Mouse (Mus musculus) kidney, adult 9 months (tissue): ENCODE data around the gene Plekhg5.

Experiments
- DNase-seq: peaks from one replicate; pipeline ENCODE4 v3.0.0; 2022

The Plekhg5 gene

DNA sequence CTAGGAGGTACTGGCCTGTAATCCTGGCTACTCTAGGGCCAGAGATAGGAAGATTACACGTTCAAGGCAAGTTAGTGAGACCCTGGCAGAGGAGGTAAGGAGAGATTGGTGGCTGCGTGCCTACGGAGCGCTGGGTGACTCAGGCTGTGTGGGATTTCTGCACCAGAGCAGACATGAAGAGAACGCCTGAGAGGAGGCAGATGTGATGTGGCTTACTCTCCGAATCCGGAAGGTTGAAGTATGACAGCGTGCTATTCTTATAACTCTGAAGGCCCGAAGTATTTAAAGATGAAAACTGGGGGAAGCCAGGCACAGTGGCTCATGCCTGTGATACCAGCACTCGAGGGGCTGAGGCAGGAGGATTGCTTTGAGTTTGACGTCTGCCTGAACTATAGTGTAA is 28.2 kb downstream of the Plekhg5 start:
- DNase-seq = no peak

DNA sequence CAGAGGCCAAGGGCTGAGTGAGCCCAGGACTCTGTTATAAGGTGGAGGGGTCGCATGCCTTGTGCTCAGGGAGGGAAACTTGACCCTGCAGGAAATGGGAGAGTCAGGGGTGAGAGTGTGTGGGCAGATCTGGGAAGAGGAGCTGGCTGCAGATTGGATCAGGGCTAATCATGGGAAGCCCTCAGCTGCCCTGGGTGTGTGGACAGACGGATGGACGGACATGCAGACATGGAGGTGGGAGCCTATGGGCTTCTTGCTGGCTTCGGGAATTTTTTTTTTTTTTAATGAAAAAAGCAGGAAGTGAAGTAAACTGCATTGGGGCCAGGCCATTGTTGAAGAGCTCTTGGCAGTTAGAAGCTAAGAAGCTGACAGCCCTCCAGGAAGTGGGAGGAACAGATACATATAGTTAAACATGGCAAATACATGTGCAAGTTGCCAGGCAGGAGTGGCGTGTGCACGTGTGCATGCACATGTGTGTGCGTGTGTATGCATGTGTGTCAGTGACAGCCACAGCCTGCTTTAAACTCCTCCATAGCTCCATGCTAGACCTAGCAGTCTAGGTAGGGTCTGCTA is 28.9 kb downstream of the Plekhg5 start:
- DNase-seq = no peak

DNA sequence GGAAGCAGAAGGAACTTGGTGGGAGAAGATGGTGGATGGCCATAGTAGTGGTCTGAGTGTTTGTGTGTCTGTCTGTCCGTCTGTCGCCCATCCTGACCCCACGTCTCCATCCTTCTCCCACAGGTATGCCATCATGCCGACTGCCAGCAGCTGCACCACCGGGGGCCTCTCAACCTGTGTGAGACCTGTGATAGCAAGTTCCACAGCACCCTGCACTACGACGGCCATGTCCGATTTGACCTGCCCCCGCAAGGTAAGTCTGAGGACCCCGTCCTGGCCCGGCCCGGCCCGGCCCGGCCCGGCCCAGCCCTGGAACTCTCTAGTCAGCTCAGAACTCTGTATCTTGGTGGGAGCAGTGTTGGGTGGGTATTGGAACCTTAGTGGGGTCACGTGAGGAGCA is 29.6 kb downstream of the Plekhg5 start:
- no peak for DNase-seq

DNA sequence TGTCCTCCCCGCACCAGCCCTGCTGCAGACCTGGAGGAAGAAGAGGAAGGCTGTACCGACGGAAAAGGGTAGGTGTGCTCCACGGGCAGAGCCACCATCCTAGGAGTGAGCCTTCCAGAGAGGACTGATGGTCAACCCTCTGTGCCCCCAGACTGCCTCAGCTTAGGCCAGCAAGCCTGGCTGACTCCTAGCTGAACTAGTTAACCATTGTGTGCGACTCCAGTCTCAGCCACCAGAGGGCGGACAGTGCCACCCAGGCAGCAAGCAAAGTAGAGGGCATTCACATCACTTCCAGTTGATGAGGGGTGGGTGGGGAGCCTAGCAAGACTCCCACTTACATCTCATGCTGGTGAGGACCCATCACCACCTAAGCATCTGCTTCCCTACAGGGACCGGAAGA is 30.7 kb downstream of the Plekhg5 start:
- peak; percentile 87 for DNase-seq

DNA sequence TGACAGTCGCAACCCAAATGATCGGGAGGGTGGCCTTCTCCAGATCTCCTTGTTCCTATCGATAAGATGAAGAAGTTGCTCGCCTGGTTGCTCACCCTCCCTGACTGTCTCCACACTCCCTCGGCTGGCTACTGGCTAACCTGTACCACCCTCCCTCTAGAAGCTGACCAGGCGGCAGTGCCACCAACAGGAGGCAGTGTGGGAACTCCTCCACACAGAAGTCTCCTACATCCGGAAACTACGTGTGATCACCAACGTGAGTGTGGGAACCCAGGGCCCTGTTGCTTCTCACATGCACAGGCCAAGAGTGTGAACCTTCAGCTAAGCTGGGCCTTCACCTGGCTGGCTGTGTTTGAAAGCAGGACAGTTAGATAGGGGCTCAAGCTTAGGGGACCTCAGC is 34.4 kb downstream of the Plekhg5 start:
- DNase-seq = peak; percentile 50

DNA sequence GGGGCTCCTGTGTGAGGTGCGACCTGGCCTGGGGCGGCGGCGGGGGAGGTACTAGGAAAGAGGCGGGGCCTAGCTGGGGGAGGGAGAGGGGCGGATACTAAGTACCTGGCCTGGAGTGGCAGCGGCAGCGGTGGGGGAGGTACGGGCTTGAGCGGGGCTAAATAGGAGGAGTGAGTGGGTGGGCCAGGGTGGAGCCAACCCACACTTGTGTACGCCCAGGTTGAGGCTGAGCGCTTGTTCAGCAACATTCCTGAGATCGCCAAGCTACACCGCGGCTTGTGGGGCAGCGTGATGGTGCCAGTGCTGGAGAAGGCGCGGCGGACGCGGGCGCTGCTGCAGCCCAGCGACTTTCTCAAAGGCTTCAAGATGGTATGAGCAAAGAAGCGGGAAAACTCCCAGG is 35.2 kb downstream of the Plekhg5 start:
- DNase-seq = peak; percentile 95

DNA sequence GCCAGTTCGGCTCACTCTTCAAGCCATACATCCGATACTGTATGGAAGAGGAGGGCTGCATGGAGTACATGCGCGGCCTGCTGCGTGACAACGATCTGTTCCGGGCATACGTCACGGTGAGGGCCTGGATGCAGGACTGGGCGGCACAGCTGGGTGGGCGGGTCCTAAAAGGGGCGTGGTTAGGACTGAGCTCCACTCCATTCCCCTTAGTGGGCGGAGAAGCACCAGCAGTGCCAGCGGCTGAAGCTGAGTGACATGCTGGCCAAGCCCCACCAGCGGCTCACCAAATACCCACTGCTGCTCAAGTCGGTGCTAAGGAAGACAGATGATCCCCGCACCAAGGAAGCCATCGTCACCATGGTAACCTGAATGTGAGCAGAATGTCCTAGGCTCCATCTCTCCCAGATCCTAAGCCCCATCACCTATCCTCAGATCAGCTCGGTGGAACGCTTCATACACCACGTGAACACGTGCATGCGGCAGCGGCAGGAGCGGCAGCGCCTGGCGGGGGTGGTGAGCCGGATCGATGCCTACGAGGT is 35.7 kb downstream of the Plekhg5 start:
- peak; percentile 94 for DNase-seq

DNA sequence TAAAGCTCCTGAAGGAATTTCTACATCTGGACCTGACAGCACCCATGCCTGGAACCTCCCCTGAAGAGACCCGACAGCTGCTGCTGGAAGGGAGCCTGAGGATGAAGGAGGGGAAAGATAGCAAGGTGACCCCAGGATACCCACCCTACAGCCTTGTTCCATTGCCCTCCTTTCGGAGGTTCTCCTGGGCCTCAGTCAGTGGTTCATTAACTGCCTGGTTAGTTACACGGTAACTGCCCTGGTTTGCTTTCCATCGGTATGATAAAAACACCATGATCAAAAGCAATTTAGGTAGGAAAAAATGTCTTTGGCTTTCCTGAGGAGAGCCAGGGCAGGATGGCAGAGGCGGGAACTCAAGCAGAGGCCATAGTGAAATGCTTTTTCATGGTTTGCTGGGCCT is 36.4 kb downstream of the Plekhg5 start:
- DNase-seq = peak; percentile 61

DNA sequence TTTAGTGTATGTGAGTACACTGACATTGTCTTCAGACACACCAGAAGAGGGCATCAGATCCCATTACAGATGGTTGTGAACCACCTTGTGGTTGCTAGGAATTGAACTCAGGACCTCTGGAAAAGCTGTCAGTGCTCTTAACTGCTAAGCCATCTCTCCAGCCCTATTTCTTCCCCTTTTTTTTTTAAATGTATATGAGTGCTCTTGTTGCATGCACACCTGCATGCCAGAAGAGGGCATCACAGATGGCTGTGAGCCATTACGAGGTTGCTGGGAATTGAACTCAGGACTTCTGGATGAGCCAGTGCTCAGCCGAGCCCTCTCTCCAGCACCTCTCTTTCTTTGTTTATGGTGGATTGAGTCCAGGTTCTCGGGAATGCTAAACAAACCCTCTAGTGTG is 37.2 kb downstream of the Plekhg5 start:
- DNase-seq = no peak

DNA sequence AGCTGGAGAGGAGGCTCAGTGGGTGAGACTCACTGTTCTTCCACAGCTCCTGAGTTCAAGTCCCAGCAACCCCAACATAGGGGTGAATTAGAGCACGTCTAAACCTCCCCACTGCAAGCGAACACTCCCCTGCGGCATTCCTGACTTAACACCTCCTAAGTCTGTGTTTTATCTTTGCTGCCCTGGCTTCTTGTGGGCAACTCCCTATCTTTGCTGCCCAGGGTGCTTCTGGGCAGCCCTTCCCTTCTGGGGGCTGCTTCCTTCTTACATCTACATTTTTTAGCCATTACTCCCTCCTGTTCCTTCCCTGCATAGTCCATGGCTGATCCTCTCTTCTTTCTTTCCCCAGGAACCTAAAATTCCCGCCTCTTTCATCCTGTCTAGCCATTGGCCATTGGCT is 38.4 kb downstream of the Plekhg5 start:
- no peak for DNase-seq

DNA sequence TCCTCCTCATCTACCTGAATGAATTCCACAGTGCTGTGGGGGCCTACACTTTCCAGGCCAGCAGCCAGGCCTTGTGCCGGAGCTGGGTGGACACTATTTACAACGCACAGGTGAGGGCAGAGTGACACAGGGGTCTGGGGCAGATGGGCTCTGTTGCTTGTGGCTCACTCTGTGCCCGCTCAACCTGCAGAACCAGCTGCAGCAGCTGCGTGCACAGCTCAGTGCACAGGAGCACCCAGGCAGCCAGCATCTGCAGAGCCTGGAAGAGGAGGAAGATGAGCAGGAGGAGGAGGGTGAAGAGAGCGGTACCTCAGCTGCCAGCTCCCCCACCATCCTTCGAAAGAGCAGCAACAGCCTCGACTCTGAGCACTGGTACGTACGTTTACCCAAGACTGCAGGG is 40.0 kb downstream of the Plekhg5 start:
- DNase-seq = no peak

DNA sequence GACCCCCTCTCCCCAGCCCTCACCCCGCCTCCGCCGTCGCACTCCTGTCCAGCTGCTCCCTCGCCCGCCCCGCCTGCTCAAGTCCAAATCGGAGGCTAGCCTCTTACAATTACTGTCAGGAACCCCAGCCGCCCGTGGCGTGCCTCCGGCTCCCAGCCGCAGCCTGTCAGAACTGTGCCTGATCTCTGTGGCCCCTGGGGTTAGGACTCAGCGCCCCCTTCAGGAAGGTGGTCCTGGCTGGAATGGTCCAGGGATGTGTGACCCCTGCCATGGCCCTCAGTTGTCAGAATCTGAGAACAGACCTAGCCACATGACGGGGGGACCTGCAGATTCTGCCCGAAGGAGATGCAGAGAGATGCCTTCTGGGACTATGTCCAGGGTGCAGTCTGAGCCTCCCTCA is 41.8 kb downstream of the Plekhg5 start:
- DNase-seq = no peak

DNA sequence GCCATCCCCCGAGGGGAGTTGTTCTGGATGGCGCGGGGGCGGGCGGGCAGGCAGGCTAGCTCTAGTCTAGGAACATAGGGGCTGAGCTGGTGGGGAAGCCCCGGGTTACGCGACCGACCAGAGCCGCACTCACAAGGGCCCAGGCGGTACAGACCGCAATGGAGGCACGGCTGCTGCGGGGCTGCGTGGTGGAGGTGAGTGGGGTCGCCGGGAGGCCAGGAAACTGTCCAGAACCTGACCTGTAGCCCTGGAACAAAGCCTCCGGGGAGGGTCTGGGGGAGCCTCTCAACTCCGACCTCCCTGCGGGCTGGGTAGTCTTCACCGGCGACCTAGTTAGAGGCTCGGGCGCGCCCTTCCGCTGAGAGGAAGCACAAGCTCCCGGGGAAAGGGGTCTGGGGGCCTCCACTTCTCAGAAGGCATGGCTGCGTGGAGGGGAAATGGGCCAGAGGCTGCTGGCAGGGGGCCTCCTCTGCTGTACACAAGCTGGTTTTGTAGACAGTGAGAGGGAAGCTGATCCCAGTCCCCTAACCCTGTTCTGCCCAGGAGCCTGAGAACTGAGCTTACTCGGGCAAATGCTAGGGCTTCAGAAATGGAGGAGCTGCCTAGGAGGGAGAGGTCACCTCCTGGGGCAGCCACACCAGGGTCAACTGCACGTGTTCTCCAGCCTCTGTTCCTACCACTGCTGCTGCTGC is 43.8 kb downstream of the Plekhg5 start, which contains the start of gene Tnfrsf25:
Gene Tnfrsf25, plus strand, starts transcription at position 14 of the 692 bp plus-strand sequence.
- DNase-seq = no peak

DNA sequence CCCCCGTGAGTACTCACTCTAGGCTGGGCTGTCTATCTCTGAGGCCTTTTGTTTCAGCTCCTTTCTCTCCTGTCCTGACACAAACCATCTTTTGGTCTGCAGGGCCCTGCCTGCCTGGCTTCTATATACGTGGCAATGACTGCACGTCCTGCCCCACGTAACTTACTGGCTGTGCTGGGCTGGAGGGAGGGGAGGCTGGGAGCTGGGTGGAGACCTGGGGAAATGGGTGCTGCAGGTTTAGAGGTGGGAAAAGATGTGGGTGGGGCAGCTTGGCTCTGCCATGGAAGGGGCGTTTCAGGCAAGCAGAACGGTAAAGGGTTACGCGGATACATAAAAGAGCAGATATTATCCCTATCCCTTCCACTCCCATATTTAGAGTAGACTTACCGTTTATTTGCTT is 45.2 kb downstream of the Plekhg5 start:
- DNase-seq = no peak

DNA sequence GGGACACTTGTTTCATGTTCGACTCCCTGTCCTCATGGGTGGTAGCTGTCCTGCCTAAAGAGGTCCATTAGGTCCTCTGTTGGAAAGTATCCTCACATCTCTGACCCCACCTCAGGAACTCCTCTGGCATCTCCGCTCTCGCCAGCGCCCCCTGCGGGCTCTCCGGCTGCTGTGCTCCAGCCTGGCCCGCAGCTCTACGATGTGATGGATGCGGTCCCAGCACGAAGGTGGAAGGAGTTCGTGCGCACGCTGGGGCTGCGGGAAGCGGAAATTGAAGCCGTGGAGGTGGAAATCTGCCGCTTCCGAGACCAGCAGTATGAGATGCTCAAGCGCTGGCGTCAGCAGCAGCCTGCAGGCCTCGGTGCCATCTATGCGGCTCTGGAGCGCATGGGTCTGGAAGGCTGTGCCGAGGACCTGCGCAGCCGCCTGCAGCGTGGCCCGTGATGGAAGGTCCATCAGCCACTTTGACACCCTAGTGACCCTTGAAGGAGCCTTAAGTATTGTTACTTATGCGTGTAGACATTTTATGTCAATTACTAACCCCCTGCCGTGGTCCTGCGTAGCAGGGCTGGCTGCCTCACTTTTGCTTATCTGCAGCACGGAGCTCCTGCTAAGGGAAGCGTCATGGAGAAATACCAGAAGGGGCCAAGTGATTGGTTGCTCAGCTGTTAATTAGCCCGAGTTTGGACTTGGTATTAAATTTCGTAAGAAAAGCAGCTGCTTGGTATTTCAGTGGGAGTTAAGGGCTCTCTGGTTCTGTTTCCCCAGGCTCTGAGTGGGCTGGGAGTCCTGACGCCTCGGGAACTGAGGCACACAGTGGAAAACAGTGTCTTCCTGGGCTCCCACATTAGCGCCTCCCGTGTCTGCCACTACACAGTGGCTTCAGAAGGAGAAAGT is 47.3 kb downstream of the Plekhg5 start:
- peak; percentile 57 for DNase-seq

DNA sequence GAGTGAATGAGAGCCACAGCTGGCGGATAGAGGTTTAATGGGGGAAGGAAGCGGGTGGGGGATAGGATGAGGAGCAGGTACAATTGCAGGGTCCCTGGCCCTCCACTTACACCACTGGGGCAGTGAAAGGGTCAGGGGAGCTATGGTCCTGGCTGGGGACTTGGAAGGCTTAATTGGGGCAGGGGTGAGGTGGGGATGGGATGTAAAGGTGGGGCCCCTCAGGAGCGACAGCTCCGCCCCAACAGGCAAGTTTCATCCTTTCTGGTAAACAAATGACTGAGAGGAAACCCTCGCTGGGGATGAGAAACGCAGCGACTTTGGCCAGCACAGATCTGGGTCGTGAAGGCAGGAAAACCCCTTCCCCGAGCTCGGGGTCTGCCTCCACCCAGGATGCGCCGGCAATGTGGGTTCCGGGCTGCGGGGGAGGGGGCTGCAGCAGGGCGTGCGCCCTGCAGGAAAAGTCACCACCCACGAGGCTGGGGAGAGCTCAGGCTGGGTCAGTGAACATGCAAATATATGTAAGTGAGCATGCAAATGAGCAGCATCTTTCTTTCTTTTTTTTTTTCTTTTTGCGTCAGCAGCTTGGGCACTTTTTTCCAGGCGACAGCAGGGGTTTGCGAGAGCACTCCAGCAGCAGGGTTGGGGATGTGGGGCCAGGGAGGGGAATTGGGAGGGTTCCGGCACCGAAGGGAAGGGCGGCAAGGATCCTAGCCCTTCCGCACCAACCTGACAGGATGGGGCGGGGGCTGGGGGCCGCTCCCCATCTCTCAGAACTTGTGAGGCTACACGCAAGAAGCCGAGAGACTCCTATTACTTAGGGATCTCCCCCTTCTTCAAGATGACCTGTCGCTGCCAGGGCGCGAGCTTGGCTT is 48.2 kb downstream of the Plekhg5 start:
- no peak for DNase-seq

DNA sequence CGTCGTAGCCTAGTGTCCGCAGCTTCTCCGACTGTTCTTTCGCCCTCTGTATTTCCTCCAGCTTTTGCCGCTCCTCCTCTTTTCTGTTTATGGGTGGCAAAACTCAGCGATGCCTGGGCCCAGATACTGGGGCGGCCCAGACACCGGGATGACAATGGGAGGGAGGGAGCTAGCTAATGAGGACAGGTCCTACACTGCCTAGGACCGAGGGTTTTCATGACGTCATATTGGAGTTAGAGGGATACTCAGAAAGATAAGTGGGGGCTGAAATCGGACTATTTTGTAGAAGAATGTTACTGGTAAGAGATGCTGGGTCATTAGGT is 48.8 kb downstream of the Plekhg5 start:
- no peak for DNase-seq

DNA sequence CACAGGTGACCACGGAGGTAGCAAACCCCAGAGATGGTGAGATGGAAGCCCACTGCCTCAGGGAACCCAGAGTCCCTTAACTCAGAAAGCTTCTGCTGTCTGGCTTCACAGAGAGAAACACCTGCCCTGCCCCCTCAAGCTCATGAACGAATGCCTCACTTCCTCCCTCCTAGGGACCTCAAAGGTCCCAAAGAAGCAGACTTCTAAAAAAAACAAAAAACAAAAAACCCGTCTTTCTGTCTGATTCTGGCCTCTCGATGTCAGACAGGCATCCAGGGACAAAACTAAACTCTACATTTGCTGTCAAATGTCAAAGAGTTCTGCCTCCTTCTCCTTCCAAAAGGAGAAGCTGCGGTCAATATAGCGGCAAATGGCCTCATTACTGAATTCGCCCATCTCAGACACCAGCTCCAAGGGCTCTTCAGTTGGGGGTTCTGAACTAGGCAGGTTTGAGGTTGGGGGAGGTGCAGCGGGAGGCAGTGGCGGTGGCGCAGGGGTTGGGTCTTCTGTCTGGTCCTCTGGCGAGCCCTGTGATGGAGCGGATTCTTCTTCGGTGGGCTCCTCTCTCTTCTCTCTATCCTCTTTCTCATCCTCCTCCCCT is 52.2 kb downstream of the Plekhg5 start:
- DNase-seq = no peak

DNA sequence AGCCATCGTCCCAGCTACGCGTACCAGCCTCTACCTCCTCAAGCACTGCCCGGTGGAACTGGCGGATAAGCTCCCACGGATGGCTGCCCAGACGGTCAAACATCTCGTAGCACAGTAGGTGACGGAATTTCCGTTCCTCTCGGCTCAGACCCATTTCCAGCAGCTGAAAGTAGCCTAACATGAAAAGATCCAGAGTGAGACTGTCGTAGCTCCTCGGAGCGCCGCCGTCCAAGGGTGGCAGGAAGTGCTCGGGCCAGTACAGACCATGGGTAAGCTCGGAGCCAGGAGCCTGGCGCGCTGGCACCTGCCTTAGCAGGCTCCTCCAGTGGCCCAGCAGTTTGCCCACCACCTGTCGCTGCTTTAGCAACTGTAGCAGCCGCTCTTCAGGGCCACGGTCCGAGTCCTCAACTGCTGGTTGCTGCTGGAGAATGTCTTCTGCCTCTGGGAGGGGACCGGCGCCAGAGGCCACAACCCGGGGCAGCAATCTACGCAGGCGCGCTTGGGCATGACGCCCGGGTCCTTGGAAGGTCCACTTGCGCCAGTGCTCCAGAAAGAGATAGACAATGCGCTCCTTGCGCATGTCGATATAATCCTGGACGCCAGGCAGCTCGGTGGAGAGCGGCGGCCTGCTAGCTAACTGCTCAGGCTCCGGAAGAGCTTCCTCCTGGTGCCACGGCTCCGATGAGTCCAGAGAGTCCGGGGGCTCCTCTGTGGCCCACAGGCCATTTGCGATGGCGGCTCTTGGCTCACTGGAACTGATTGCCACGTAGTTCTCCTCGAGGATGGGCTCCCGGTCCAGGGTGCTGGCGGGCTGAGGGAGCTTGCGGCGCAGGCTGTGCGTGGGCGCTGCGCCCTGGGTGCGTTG is 53.1 kb downstream of the Plekhg5 start:
- no peak for DNase-seq

DNA sequence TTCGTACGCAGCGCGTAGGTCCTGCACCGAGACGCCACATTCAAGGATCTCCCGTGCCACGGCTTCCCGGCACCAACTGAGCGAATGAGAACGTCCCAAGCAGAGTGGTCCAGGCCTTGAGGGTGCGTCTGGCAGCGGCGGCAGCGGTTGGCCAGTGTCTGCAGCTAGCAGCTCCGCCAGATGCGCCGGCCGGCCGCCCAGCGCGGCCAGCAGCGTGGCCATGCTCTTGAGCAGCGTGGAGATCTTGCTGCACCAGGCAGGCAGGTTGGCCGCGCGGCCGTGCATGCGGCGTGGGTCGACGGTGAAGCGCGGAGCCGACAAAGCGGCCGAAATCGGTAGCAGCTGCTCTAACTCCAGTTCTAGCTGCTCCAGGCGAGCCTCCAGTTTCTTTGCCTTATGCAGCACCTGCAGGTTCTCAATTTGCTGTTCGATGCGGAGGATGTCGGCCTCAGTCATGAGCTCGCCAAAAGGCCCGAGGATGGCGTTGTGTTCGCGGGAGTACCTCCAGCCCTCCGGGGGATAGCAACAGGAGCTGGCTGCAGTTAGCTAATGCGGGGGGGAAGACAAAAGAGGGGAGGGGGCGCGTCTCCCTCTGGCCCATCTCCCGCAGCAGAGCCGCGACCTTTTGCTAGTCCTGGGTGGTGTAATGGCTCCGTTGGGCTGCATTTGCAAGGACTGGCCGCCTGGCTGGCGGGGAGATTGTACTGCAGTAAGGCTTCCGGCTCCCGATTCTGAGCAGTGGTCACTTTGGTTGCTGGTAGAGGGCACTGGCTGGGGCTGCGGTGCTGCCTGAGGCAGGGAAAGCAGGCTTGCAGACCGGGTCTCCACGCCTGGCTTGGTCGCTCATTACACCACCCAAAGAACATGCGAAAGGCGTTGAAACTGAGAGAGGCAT is 54.0 kb downstream of the Plekhg5 start:
- DNase-seq = no peak
